In genomic region chr2:24679012-24679651, GRCm38 (mm10) we compare ENCODE assay signal across 9 mouse cellular contexts.
DNase-seq lines count a peak whose midpoint lies in the region; ATAC-seq and TF ChIP-seq lines count a peak whose summit lies in the region.
"Had no signal": no experiment of that assay in that cellular context is flagged by ENCODE, and none has a peak within 500 bp of the region (broad histone marks: within the 10 kb centered on the region; RNA-seq: fewer than 3 reads in every experiment).

No protein-coding gene starts in this region.

- no peaks in the 10 kb centered on the region for H3K36me3 ChIP-seq in heart, embryonic 13.5 days
- H3K36me3 ChIP-seq in lung, embryonic 14.5 days (ENCODE audit: insufficient read depth) = no peaks in the 10 kb centered on the region

- 0 out of 2 replicates have a peak, but pooled peaks have one; percentile 31 for TF ChIP-seq CTCF in cortical plate, adult 2 months (IDR thresholded peaks at IDR 0.05; ENCODE audit: extremely low read depth, insufficient read depth, low read length)
- peak; percentile 84 for TF ChIP-seq CTCF in lung, embryonic 14.5 days (IDR thresholded peaks at IDR 0.05; ENCODE audit: low read depth)

- no peaks in the 10 kb centered on the region for H3K9me3 ChIP-seq in heart, embryonic 13.5 days
- no peaks in the 10 kb centered on the region for H3K9me3 ChIP-seq in lung, embryonic 14.5 days (ENCODE audit: low read depth, low read length)

- peak overlapping the region; percentile 68 for H3K4me2 ChIP-seq in heart, embryonic 13.5 days
- H3K4me2 ChIP-seq in lung, embryonic 14.5 days = peak overlapping the region; percentile 59

- peak overlapping the region; percentile 37; the same call in 1 of the 2 replicates for H3K9ac ChIP-seq in heart, embryonic 13.5 days
- H3K9ac ChIP-seq in lung, embryonic 14.5 days = peak overlapping the region; percentile 28; the same call in 1 of the 2 replicates

- no peak for TF ChIP-seq POLR2A in cortical plate, adult 2 months (IDR thresholded peaks at IDR 0.05; ENCODE audit: extremely low read depth, insufficient read depth, low read length)

- peak overlapping the region; percentile 27; the same call in 1 of the 2 replicates for H3K27ac ChIP-seq in cortical plate, adult 2 months (ENCODE audit: insufficient read depth, low read length)
- H3K27ac ChIP-seq in heart, embryonic 13.5 days (replicated peaks) = no peak overlapping the region
- no peak overlapping the region for H3K27ac ChIP-seq in lung, embryonic 14.5 days (ENCODE audit: low read depth)

- H3K4me1 ChIP-seq in cortical plate, adult 2 months (ENCODE audit: control insufficient read depth, insufficient read depth, low read length) = peaks cover 3% of the 10 kb centered on the region
- H3K4me1 ChIP-seq in heart, embryonic 13.5 days = peaks cover 8% of the 10 kb centered on the region
- no peaks in the 10 kb centered on the region for H3K4me1 ChIP-seq in lung, embryonic 14.5 days (ENCODE audit: insufficient read depth)

- WGBS in heart, embryonic 13.5 days = 20% methylated on average over 50 of the region's 50 CpGs
- WGBS in lung, embryonic 14.5 days = 19% methylated on average over 50 of the region's 50 CpGs

- peaks cover 43% of the 10 kb centered on the region for H3K27me3 ChIP-seq in heart, embryonic 13.5 days (replicated peaks)
- peaks cover 6% of the 10 kb centered on the region; the same call in 1 of the 2 replicates for H3K27me3 ChIP-seq in lung, embryonic 14.5 days (ENCODE audit: insufficient read depth, low read length)

- ATAC-seq in heart, embryonic 13.5 days (ENCODE audit: extremely low read depth, insufficient number of reproducible peaks, low FRiP score, low TSS enrichment) = no peak
- ATAC-seq in lung, embryonic 14.5 days (ENCODE audit: insufficient read depth) = peak; percentile 70
- peak; percentile 17; the same call in 1 of the 2 replicates for ATAC-seq in neutrophil, adult 5-6 weeks (ENCODE audit: extremely low read depth, insufficient number of reproducible peaks, low FRiP score, poor library complexity, severe bottlenecking)
- ATAC-seq: Patski had no signal

- DNase-seq in heart, adult 18-20 months = peak; percentile 3 to 21
- no peak for DNase-seq in heart, adult 8-10 months (ENCODE audit: low spot score)
- peak; percentile 63 for DNase-seq in kidney, postnatal 10 days
- peak; percentile 77 for DNase-seq in lung, embryonic 14.5 days
- DNase-seq in thymus, postnatal 0 days (ENCODE audit: low spot score) = peak; percentile 66

- H3K4me3 ChIP-seq in cortical plate, adult 2 months (ENCODE audit: insufficient read depth, low read length) = no peak overlapping the region
- peak overlapping the region; percentile 41 for H3K4me3 ChIP-seq in heart, embryonic 13.5 days
- peak overlapping the region; percentile 23 for H3K4me3 ChIP-seq in lung, embryonic 14.5 days (ENCODE audit: low read depth, low read length)
